Mouse (Mus musculus) midbrain, embryonic 11.5 days (tissue): ENCODE results near the gene Sgpp2. TPM values are rescaled to one million over a fixed set of nuclear protein-coding genes. Genes with fewer than 3 reads are reported as not detected.
A peak's percentile ranks its signal among the peaks of the same experiment; 100 is the strongest.

Experiments used
- ATAC-seq: fragments of 200-750 bp; cut with Nextera tagmentation; 2 replicates; pipeline ENCODE4 v1.8.0; 2017; ENCODE audit warnings: moderate TSS enrichment, moderate library complexity; ENCODE audit not compliant: low FRiP score
- DNase-seq: peaks from one replicate; pipeline ENCODE4 v3.0.0; 2015; ENCODE audit warnings: low spot score; ENCODE audit errors: missing footprints
- H3K27ac ChIP-seq: fragments of 300-500 bp; sonication (generic); 2 replicates; pipeline ENCODE4 v1.5.1; 2014; ENCODE audit warnings: low read depth, low read length
- H3K27me3 ChIP-seq: fragments of 300-500 bp; sonication (generic); 2 replicates; pipeline ENCODE4 v1.6.1; 2014; ENCODE audit warnings: mild to moderate bottlenecking, low read length, moderate library complexity, mixed read lengths; ENCODE audit not compliant: control insufficient read depth, insufficient read depth
- H3K36me3 ChIP-seq: fragments of 300-500 bp; sonication (generic); 2 replicates; pipeline ENCODE4 v1.6.1; 2014; ENCODE audit warnings: mild to moderate bottlenecking, low read length, moderate library complexity, mixed read lengths; ENCODE audit not compliant: control insufficient read depth, insufficient read depth
- H3K4me1 ChIP-seq: fragments of 300-500 bp; sonication (generic); 2 replicates; pipeline ENCODE4 v1.6.1; 2014; ENCODE audit warnings: low read length; ENCODE audit not compliant: control insufficient read depth, insufficient read depth
- H3K4me2 ChIP-seq: fragments of 300-500 bp; sonication (generic); 2 replicates; pipeline ENCODE4 v1.6.1; 2014; ENCODE audit warnings: mild to moderate bottlenecking, moderate library complexity
- H3K4me3 ChIP-seq: fragments of 300-500 bp; sonication (generic); 2 replicates; pipeline ENCODE4 v1.5.1; 2014; ENCODE audit warnings: low read depth, low read length
- H3K9ac ChIP-seq: fragments of 300-500 bp; sonication (generic); 2 replicates; pipeline ENCODE4 v1.6.1; 2014; ENCODE audit warnings: low read length
- H3K9me3 ChIP-seq: fragments of 300-500 bp; sonication (generic); 2 replicates; pipeline ENCODE4 v1.6.1; 2016; ENCODE audit warnings: low read length; ENCODE audit not compliant: control insufficient read depth
- WGBS: fragments of 180-500 bp; shearing (Covaris S2); extraction: QIAGEN DNeasy Blood & Tissue Kit; methylation state at CpG from one replicate; pipeline ENCODE4 v1.1.7; 2014; 5-methylcytosine and 5-hydroxymethylcytosine counted together
- polyA plus RNA-seq: library from polyadenylated mRNA; unstranded; fragments of >200 nt; fragmentation: Nextera tagmentation; extraction: Ambion mirVana; gene quantifications from 2 replicates; pipeline ENCODE4 v1.2.1, GENCODE M21; 2014

Gene Sgpp2
- polyA plus RNA-seq, 1 experiment from 2014 or later, result 1.1 TPM

DNA sequence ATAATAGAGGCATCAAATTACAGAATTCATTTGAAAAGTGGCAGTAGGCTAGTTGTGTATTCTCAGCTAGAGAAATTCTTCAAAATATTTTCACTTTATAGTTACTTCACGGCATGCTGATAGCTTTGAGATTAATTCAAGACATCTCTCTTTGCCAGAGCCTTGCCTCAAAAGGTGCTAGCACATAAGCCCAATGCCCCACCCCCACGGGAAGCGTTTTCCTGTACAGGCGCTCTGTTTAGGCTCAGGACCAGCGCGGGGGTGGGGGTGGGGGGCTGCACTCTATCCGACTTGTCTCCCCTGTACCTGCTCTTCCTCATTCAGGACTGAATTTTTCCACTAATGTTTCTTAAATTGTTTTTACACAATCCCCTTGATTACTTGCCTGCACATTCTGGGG lies 1.3 kb downstream of the Sgpp2 start:
- ATAC-seq, result peak; percentile 38; the same call in 1 of the 2 replicates
- Histone ChIP-seq H3K9ac (no peak overlapping the region), H3K36me3 (no peaks in the 10 kb centered on the region), H3K4me3 (no peak overlapping the region), H3K9me3 (no peaks in the 10 kb centered on the region), H3K27me3 (peaks cover 21% of the 10 kb centered on the region), H3K27ac (no peak overlapping the region), H3K4me1 (peaks cover 10% of the 10 kb centered on the region), H3K4me2 (peak overlapping the region; percentile 100)
- under 1% methylated on average over 7 of the region's 7 CpGs for WGBS
- no peak for DNase-seq

DNA sequence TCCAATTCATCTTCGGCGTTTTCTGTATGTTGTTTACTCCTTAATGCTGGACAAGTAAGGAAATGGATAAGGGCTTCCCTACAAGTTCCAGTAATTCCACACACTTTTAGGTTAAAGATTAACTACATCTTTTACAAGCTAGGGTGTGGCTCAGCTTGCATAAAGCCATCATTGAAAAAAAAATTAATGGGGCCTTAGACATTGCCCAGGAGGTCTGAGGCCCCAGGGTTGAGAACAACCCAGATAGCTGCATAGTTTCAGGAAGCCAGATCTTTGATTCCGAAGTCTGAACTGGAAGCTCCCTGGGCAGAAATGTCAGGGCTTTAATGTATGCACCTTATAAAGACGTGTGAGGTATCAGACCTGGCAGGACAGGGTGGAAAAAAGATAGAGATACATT lies 2.8 kb downstream of the Sgpp2 start:
- Histone ChIP-seq H3K36me3 (no peaks in the 10 kb centered on the region), H3K4me1 (peaks cover 10% of the 10 kb centered on the region), H3K4me3 (no peak overlapping the region), H3K4me2 (no peak overlapping the region), H3K9ac (no peak overlapping the region), H3K27me3 (peaks cover 21% of the 10 kb centered on the region), H3K27ac (no peak overlapping the region), H3K9me3 (no peaks in the 10 kb centered on the region)
- no peak for ATAC-seq
- peak; percentile 72 for DNase-seq
- WGBS, result 66% methylated on average over 4 of the region's 4 CpGs

DNA sequence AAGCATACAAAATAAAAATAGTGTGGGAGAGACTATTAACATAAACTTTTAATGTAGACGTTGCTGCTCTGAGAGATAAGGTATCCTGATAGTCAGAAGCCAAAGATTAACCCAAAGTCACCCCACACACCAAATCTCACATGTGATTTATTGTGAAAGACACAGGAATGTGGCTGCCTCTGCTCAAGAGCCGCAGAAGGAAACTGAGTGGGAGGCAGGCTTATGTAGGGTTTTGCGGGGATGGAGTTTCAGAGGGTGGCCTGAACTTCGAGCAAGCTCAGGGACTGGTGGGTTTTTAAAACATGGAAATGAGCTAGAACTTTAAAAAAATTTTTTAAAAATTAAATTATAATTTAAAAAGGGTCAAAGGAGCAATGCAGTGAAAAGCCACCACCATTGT lies 3.8 kb downstream of the Sgpp2 start:
- peaks cover 10% of the 10 kb centered on the region for H3K4me1 ChIP-seq

GRCm38 (mm10) chr1:78318089-78318760 lies 8.1 kb downstream of the Sgpp2 start:
- Histone ChIP-seq H3K27ac (no peak overlapping the region), H3K9me3 (no peaks in the 10 kb centered on the region), H3K4me1 (no peaks in the 10 kb centered on the region), H3K4me3 (no peak overlapping the region), H3K27me3 (no peaks in the 10 kb centered on the region), H3K9ac (no peak overlapping the region), H3K36me3 (no peaks in the 10 kb centered on the region), H3K4me2 (no peak overlapping the region)
- no peak for ATAC-seq
- WGBS, result 86% methylated on average over 13 of the region's 13 CpGs
- no peak for DNase-seq

More for the DNA sequence above, 3.8 kb downstream of the Sgpp2 start:
- Histone ChIP-seq H3K9me3 (no peaks in the 10 kb centered on the region), H3K36me3 (no peaks in the 10 kb centered on the region), H3K27me3 (peaks cover 20% of the 10 kb centered on the region), H3K4me3 (no peak overlapping the region), H3K27ac (no peak overlapping the region), H3K9ac (no peak overlapping the region), H3K4me2 (no peak overlapping the region)
- whole genome bisulfite sequencing, result 88% methylated on average over 4 of the region's 4 CpGs
- DNase-seq (peak; percentile 12), ATAC-seq (no peak)

DNA sequence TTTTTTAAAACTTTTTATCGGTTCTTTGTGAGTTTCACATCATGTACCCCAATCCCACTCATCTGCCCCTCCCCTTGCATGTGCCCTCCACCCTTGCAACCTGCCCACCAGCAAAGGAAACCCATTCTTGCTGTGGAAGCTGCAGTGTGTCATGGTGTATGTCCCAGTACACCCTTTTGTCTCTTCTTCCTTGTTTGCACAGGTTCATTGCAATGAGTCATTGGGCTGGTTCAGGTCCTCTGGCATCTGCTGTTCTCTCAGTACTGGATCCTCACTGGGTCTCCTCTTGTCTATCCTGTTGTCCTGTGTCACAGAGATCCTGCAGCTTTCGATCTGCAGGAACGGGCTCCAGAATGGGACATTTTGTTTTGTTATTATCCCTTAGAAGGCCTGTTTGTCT lies 10.1 kb downstream of the Sgpp2 start:
- ATAC-seq (no peak), DNase-seq (no peak)
- no peak overlapping the region for H3K4me2 ChIP-seq
- WGBS, result 85% methylated on average over 3 of the region's 3 CpGs
- H3K36me3 ChIP-seq, result no peaks in the 10 kb centered on the region
- H3K4me1 ChIP-seq, result no peaks in the 10 kb centered on the region
- no peak overlapping the region for H3K27ac ChIP-seq
- no peak overlapping the region for H3K4me3 ChIP-seq
- H3K9ac ChIP-seq, result no peak overlapping the region
- no peaks in the 10 kb centered on the region for H3K9me3 ChIP-seq
- H3K27me3 ChIP-seq, result no peaks in the 10 kb centered on the region

DNA sequence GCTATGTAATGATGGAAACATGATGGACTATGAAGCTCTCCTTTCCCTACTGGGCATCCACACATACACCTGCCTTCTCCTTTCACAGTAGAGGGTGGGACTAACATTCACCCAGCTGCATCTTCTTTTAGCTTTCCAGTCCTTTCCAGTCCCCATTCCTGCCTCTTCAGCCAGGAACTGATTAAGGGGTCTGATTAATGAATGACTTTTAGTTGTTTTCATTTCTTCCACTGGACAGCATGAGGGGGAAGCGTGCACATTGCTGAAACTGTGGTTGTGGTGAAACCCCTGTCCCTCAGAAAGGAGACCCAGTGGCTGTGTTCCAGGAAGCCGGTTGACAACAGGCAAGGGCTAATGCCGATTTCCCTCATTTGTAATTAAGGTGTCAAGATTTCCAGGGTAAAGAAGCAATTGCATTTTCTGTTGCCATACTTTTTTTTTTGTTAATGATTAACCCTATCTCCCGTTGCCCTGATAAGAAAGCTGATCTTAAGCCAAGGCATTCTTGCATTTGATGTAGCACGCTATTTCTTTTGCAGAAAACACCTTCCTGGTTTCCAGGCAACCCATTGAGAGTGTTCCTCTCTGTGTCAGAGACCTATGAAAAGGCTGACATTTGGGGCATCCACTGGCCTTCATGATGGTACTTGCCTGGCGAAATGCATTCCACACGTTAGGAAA lies 12.1 kb downstream of the Sgpp2 start:
- Histone ChIP-seq H3K9ac (no peak overlapping the region), H3K4me2 (no peak overlapping the region), H3K9me3 (no peaks in the 10 kb centered on the region), H3K36me3 (no peaks in the 10 kb centered on the region), H3K27me3 (no peaks in the 10 kb centered on the region), H3K4me1 (no peaks in the 10 kb centered on the region), H3K4me3 (no peak overlapping the region), H3K27ac (no peak overlapping the region)
- DNase-seq (no peak), ATAC-seq (no peak)
- WGBS, result 69% methylated on average over 7 of the region's 7 CpGs

DNA sequence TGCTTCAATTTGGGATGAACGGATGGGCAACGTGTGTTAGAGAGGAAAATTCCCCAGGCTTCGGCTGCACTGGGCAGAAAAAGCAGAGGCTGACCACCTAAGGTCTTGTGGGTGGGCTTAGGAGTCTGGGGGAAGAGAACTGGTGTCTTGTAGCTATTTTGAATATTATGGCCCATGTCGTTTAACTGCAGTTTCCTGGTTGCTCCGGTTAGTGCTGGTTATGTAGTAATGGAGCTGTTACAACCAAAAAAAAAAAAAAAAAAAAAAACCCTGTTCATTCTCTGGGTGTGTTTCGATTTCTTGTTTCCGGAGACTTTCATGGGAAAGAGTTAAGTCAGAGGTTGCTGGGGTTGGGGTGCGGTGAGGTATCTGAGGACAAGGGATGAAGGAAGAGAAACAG lies 12.7 kb downstream of the Sgpp2 start:
- 86% methylated on average over 8 of the region's 8 CpGs for WGBS
- Histone ChIP-seq H3K4me2 (no peak overlapping the region), H3K9ac (no peak overlapping the region), H3K27ac (no peak overlapping the region), H3K27me3 (no peaks in the 10 kb centered on the region), H3K36me3 (no peaks in the 10 kb centered on the region), H3K4me1 (no peaks in the 10 kb centered on the region), H3K9me3 (no peaks in the 10 kb centered on the region), H3K4me3 (no peak overlapping the region)
- ATAC-seq (no peak), DNase-seq (no peak)

DNA sequence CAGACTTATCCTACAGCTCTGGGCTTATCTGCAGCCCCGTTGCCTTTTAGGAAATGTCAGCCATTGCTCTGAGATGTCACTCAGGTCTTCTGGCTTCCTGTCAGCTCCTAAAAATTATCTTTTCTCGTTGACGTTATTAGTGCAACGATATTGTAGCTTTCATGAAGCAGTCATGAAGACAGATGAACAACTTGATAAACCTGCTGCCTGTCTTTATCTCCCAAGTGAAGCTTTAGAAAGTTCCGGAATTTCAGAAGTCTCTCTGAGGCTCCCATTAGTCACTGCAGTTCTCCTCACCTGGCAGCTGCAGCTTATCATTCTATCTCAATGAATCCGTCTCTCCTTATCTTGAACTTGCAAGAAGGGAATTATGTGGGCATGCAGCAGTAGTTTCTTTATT lies 13.9 kb downstream of the Sgpp2 start:
- Histone ChIP-seq H3K27ac (no peak overlapping the region), H3K9me3 (no peaks in the 10 kb centered on the region), H3K4me3 (no peak overlapping the region), H3K4me1 (no peaks in the 10 kb centered on the region), H3K27me3 (no peaks in the 10 kb centered on the region), H3K9ac (no peak overlapping the region), H3K36me3 (no peaks in the 10 kb centered on the region), H3K4me2 (no peak overlapping the region)
- WGBS, result 90% methylated on average over 6 of the region's 6 CpGs
- DNase-seq (no peak), ATAC-seq (no peak)

- no peak overlapping the region for H3K4me2 ChIP-seq
- H3K9me3 ChIP-seq, result no peaks in the 10 kb centered on the region
- no peak for DNase-seq
- H3K36me3 ChIP-seq, result no peaks in the 10 kb centered on the region
- H3K27ac ChIP-seq, result no peak overlapping the region
- H3K4me1 ChIP-seq, result no peaks in the 10 kb centered on the region
- 81% methylated on average over 6 of the region's 6 CpGs for WGBS
- H3K4me3 ChIP-seq, result no peak overlapping the region
- no peaks in the 10 kb centered on the region for H3K27me3 ChIP-seq
- ATAC-seq, result no peak
- no peak overlapping the region for H3K9ac ChIP-seq
These were observed 15.7 kb downstream of the Sgpp2 start for GRCm38 (mm10) chr1:78325851-78326250.
